Mouse (Mus musculus) bone marrow, adult 2 months (tissue): Measurements from ENCODE around the gene Tnni1.

Experiments used
- CTCF ChIP-seq: fragments of 200-500 bp; IDR thresholded peaks from 2 replicates; pipeline ENCODE4 v1.5.1; 2011; ENCODE audit warnings: low read length, control low read depth; ENCODE audit not compliant: control insufficient read depth, insufficient read depth
- POLR2A ChIP-seq: fragments of 200-500 bp; IDR thresholded peaks from 2 replicates; pipeline ENCODE4 v1.6.1; 2011; ENCODE audit warnings: low read depth, mild to moderate bottlenecking, control low read depth, low read length, borderline replicate concordance; ENCODE audit not compliant: control insufficient read depth

GRCm38 (mm10) chr1:135838626-135839025, 59.4 kb downstream of the Tnni1 start:
- no peak for TF ChIP-seq POLR2A
- TF ChIP-seq CTCF, result no peak
